Mouse (Mus musculus) left cerebral cortex, postnatal 14 days (tissue): ENCODE measurements at regions not wholly inside any gene's neighbourhood (a gene's known extent, or its start where the extent isn't known, plus 50 kb on each side); places are given as distances from the start of the nearest gene placed in this dataset.

Source experiments
- DNase-seq, 2 experiments: peaks; one replicate each; pipeline ENCODE4 v3.0.0; 2021 to 2022; ENCODE audit warnings: low spot score in 2 of 2, mixed read lengths in 1 of 2
- intact Hi-C: fragments of 180-260 bp; cut with DNase I; formaldehyde crosslinking; loops from one replicate; pipeline ENCODE4 v1.15.1; 2025

DNA sequence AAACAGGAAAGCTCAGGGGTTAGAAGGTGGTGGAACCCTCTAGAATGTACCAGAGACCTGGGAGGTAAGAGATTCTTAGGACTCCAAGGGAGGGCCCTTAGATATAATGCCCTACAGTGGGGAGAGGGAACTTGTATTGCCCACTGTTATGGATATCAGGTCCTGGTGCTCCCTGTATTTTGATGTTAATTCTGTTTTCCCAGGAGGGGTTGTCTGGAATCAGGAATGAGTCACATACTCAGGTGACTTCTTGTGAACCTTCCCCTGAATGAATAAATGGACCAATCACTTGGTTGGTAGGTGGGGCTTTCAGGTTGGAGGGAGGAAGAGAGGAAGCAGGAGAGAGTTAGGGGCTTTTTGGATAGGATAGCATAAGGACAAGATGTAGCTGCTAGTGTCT lies 533.8 kb upstream of the Htr2c start:
- intact Hi-C loops, result no loop called here
- no peak for DNase-seq

DNA sequence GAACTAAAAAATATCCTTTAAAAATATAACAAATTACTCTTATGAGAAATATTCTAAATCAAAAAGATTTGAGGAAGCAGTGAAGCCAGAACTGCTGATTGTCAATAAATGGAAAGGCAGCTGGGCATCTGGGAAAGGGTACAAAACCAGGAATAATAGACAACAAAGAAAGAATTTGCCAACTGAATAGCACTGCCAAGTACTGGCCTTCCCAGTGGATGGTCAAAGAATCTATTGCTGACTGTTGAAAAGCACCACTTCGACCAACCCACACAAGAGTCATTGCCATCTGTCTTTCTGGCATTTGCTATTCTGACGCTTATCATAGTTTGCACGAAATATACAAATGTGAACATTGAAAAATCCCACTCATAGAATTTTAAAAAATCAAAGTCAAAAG lies 502.4 kb upstream of the Htr2c start:
- intact Hi-C loops, result no loop called here
- DNase-seq, result peak in 1 of 2 experiments; percentile 0

DNA sequence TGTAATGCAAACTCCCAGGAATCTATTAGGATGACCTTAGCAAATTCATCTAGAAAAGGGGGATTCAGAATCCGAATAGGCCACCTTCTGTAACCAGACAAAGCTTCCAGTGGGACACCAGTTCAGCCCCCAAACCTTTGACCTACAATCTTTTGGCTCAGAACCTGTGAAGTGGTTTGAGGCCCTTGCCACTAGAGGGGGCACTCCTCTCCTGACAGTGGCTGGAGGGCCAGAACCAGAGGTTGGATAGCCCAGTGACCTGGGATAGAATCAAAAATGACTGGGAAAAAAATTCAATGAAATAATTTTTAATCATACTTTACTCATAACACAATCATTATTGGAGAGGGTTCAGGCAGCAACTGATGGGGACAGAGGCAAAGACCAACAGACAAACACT lies 484.7 kb upstream of the Htr2c start:
- intact Hi-C loops, result no loop called here
- DNase-seq, result no peak

DNA sequence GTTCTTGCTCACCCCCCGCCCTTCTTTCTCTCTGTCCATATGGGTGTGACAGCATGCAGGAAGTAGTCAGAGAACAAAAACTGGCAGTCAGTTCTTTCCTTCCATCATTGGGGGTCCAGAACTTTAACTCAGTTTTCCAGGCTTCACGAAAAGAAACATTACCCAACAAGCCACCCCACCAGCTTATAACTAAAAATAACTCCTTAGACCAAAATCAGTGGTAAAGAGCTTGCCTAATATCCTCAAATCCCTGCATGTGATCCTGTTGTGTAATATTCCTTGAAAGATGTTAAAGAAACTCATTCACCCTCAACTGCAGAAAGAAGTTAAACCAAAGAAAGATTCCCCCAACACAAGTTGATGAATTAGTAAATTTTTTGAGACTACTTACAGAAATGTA lies 449.8 kb upstream of the Htr2c start:
- intact Hi-C loops, result no loop called here
- DNase-seq, result no peak

DNA sequence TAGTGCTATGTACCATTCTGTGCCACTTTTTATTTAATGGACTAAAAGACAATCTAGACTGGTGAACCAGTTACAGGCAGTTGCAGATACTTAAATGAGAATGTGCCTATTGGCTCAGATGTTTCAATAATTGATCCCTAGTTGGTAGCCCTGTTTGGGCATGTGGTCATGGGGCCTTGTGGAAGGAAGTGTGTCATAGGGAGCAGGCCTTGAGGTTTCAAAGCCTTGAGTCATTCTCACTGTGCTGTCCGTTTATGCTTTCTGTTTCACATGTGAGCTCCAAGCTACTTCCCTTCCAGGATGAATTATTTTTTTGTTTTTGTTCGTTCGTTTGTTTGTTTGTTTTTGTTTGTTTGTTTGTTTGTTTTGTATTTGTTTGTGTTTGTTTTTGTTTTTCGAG lies 449.1 kb upstream of the Htr2c start:
- no peak for DNase-seq
- intact Hi-C loops, result no loop called here

DNA sequence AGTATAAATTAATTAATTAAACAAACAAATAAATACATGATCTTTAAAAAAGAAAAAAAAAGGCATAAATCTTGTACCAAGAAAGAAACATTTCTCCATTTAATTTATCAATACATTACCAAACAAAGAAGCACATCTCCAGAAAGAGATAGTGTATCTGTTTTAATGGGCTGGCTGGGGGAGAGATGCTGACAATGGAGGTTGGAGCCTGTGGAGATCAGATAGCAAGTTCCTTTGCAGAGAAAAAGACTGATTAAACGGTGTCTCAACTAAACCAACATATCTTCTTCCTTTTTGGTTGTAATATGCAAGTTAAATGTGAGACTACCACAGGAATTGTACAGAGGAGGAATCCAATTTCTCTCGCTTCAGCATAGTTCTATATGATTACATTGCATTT lies 433.5 kb upstream of the Htr2c start:
- intact Hi-C loops, result no loop called here

DNA sequence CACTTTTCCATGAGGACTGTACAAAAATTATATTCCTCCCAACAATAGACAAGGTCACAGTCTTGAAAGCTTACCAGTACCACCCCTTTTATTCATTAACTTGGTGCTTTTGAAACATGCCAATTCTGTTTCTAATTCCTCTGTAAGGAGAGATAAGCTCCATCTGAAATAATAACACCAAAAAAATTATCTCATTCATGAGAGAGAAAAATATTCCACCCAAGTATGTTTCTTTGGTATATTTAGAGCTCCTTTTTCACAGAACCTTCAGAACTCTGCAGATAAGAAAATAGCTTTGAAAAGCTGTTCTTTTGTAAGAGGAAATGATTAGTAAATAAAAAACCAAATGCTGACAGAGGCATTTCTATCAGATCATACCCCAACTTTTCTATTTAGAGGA lies 424.5 kb upstream of the Htr2c start:
- intact Hi-C loops, result no loop called here
- no peak for DNase-seq

More for the DNA sequence above, 433.5 kb upstream of the Htr2c start:
- DNase-seq, result no peak

DNA sequence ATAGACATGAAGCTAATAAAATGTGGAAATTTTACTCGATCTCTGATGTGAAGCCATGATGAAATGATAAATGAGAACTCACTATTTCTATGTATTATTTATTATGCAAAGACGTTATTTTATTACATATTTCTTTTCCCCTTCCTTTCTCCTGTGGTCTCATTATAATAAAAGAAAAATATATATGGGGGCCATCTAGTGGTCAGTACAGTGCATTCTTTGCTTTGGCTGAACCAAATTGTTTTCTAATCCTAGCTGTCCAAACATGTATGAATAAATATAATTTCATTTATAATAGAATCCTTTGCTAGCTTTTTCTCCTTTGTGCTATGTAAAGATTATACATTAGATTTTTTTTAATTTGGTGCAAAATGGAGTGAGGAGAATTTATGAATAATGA lies 403.7 kb upstream of the Htr2c start:
- intact Hi-C loops, result no loop called here

More for the DNA sequence above, 403.7 kb upstream of the Htr2c start:
- no peak for DNase-seq
